Mouse (Mus musculus) spleen, postnatal 14 days (tissue): Measurements from ENCODE around the gene Htra1.

ENCODE experiments used
- DNase-seq, 2 experiments: peaks; one replicate each; pipeline ENCODE4 v3.0.0; 2021 to 2022; ENCODE audit warnings: low spot score in 2 of 2

Htra1 gene

DNA sequence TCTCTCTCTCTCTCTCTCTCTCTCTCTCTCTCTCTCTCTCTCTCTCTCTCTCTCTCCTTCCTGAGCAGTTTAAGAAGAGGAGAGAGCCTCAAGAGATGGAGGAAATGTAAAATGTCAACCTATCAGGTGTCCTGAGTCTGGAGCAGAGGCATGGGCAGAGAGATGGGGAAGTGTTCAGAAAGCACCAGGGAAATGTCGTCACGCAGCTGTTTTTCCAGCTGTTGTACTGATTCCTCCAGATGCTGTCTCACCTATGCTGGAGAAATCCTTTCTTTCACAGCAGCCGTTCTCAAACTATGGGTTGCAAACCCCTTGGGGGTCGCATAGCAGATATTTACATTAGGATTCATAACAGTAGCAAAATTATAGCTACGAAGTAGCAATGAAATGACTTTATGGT, 30.5 kb downstream of the Htra1 start:
- no peak for DNase-seq

- DNase-seq = no peak
Measured at GRCm38 (mm10) chr7:130966876-130967275, 31.0 kb downstream of the Htra1 start.

DNA sequence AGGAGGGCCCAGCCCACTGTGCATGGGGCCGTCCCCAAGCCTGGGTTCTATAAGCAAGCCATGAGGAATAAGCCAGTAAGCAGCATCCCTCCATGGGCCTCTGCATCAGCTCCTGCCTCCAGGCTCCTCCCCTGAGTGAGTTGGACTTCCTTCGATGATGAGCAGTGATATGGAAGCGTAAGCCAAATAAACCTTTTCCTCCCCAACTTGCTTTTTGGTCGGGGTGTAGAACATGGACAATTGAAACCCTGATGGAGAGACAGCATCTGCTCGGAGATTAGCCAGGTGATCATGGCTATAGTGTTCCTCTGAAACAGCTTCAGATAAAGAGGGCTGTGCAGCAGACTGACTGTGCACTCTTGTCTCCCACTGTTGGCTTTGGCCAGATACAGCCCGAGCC, 32.0 kb downstream of the Htra1 start:
- DNase-seq = no peak

- DNase-seq = no peak
Measured at GRCm38 (mm10) chr7:130968537-130968936, 32.6 kb downstream of the Htra1 start.

GRCm38 (mm10) chr7:130969076-130969475, 33.2 kb downstream of the Htra1 start:
- no peak for DNase-seq

DNA sequence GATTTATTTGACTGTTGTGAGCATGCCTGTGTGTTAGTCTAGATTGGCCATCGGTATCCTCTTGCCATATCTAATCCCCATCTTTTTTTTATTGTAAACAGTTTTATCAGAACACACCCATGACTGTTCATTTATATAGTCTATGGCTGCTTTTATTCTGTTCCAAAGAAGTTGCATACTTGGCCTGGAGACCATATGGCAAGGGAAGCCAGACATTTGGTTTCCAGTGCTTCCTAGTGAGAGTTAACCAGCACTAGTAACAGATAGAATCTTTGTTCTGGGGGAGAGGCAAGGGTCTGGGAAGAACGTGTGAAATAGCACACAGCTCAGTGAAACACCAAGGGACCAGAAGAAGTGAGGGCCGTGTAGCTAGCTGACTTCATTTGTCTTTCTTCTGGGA, 33.6 kb downstream of the Htra1 start:
- DNase-seq = no peak

- no peak for DNase-seq
Measured at GRCm38 (mm10) chr7:130972767-130973166, 36.9 kb downstream of the Htra1 start.

GRCm38 (mm10) chr7:130976305-130976935, 40.5 kb downstream of the Htra1 start:
- no peak for DNase-seq

- DNase-seq = no peak
Measured at GRCm38 (mm10) chr7:130977794-130978521, 42.0 kb downstream of the Htra1 start.

DNA sequence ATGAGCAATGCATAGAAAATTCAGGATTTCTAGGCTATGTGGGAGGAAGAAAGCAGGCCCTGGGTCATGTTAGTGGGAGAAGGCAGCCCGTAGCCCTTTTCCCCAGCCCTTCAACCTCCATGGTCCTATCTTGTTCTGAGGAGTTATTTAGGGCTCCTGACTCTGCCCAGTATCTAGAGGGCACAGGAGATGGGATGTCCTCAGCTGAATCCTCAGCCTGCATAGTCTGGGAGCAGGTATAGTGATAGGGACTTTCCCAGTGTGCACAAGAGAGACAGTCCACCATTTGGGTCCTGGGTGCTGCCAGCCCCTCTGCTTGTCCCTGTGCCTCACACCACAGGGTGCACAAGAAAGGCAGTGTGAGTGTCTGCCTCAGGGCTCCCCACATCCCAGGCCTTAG, 42.6 kb downstream of the Htra1 start:
- no peak for DNase-seq

DNA sequence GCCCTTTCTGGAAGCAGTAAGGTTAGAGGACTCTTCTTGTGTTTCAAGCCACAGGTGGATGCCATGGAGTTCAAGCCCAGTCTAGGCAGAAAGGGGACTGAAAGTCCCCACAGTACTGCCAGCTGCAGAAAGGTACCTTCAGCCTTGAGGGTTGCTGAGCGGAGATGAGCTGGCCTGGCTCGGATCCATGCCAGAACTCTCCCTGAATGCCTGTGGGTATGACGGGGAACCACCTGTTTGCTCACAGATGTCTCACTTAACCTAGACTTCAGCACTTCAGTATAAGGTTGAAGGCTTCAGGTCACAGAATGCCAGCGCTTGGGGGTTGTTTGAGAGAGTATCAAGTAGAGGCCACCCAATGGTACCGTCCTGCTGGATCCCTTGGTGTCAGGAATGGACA, 44.2 kb downstream of the Htra1 start:
- no peak for DNase-seq

DNA sequence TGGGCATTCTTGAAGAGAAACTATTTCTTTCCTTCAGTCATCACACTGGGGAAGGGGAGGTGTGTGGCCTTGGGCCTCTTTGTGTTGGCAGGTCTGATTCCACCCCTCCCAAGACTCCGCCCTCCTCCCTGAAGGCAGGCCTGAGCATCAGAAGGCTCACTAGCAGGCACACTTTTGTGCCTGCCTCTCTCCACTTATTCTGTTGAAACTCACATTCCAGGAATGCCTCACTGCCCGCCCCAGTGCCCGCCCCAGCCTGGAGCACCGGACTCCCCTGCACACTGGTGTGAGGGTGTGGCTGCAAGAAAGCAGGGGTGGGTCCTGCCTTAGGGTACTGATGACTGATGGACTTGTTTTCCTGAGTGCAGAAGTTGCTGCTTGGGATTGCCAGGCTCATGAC, 46.5 kb downstream of the Htra1 start:
- DNase-seq = no peak

DNA sequence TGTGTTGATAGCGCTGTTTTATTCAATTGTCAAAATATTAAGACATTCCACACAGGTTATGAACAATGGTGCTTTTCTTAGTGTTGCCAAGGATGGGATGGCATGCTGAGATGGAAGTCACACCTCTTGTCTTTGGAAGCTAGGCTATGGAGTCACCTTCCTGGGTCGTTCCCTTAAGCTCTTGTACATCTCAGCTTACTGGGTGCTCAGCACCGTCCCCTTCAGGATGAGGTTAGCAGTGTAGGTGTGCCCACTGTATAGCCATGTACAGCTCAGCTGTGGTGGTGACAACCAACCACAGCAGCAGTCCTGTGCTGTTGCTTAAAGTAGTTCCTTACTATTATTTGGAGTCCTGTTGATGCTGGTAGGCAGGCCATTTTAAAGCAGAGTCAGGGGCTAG, 47.0 kb downstream of the Htra1 start:
- no peak for DNase-seq

DNA sequence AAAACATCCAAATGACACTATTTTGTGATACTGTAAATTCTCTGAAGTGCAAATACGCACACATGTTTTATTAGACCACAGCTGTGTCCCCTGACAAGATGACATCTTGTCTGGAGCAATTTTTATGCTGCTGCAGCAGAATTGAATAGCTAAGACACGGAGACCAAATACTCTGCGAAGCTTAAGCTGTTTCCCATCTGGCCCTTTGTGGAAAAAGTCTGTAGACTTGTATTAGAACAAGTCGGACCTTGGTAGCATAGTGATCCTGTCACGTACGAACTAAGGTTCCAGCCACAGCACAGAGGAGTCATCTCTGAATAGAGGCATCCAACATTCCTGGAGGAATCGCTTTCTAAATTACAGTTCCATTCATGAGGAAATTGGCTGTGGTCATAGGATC, 48.4 kb downstream of the Htra1 start:
- no peak for DNase-seq

- no peak for DNase-seq
Measured at GRCm38 (mm10) chr7:130985193-130985592, 49.3 kb downstream of the Htra1 start.

DNA sequence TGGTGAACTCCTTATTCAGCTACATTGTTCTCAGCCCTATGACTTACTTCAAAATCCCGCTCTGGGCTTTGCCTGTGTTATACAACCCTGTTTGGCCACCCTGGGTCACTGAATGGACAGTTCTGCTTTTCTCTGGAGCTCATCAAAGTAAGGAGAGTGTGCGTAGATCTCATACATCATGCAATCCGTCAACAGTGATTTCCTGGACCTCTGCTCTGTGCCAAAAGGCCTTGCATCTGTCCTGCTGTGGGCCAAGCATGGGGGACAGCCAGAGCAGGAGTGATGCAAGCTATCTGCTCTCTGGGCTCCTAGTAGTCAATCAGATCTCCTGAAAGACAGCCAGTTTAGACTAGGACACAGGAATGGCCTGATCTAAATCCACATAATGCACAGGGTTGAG, 49.8 kb downstream of the Htra1 start:
- DNase-seq = no peak

- DNase-seq = no peak
Measured at GRCm38 (mm10) chr7:130988146-130988545, 52.2 kb downstream of the Htra1 start.

DNA sequence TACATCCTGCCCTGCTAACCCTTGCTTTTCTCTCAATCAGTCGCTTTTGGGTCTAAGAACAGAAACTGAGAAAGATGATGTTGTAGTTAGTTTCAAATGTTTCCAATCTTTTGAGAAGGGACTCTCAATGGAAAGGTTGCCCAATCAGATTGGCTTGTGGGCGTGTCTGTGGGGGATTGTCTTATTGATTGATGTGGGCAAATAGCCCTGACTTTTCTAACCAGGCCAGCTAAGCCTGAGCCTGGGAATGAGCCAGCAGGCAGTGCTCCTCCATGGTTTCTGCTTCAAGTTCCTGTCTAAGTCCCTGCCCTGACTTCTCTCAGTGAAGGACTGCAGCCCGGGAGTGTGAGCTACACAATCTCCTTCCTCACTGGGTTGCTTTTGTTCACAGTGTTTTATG, 53.5 kb downstream of the Htra1 start:
- DNase-seq = no peak

DNA sequence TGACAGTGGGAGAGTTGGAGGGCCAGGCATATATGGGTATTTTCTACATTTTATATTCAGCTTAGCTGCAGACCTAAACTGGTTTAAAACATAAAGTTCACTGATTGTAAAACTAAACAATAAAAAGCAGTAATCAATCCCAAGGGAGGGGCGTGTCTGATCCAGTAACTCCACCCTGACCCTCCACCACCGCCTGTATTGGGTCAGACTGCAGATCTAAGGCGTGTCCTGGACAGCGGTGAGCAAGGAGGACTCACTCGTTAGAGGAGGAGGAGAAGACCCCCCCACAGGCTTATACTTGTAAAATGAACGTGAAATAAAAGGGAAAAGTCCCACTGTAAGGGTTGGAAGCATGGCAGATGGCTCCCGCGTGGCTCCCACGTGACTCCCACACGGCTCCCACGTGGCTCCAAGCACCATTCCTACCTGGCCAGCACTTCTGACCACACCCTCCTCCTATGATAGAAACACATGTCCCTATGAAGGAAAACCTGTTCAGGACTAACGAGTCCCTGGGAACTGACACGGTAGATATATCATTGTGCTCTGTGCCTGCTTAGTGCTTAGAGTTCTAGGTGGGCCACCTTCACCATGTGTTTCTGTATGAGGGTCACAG, 55.4 kb downstream of the Htra1 start:
- no peak for DNase-seq

GRCm38 (mm10) chr7:130993907-130994306, 58.0 kb downstream of the Htra1 start:
- no peak for DNase-seq

DNA sequence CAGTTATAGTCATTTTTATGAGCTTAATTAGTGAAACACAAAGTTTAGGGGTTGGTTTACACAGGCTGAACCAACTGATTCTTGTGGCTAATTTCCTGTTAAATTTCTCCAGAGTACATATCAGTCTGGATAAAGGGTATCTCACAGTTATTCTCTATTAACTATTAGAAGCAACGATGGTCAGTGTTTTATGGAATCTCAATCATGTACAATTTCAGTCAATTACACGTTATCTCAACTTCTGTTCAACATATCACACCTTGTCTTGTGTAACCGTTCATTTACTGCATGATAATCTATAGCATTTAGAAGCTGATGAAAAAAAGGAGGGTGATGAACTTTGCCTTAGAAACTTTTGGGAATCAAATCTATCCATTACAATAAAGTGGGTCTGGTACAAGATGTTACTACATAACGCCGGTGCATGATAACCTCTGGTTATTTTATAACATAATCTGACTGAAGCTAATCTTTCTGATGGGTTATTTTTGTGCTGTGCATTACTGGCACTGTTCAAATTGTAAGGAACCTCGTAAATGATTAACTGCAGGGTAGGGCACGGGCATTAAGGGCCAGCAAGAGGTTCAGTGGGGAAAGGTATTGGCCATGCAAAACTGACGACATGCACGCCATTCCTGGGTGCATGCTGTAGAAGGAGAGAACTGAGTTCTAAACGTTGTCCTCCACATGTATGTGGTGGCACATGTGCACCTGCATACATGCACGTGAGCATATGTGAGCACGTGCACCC, 66.2 kb downstream of the Htra1 start:
- no peak for DNase-seq

DNA sequence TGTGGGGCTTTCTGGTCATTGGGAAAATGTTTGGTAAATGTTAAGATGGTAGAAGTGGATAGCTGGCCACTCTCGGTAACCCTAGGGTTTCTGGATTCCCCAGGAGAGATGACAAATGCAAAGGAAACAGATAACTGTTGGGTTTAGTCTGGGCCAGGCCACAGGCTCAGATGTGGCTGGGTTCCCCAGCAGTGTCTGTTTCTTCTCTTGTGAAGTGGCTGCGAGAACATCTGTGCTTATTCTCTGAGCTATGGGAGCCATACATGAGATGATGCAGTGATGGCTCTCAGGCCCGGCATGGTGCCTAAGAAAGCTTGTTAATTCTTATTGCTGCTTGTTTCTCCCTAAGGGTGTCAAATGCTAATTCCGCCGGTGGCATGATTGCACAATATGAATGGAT, 68.2 kb downstream of the Htra1 start:
- no peak for DNase-seq

- DNase-seq = no peak
Measured at GRCm38 (mm10) chr7:131007221-131007620, 71.3 kb downstream of the Htra1 start.
